Mouse (Mus musculus): ENCODE data around the gene Dlk2.

The Dlk2 gene

GRCm38 (mm10) chr17:46322046-46322823, 25.0 kb downstream of the Dlk2 start:
- no peak for DNase-seq

GRCm38 (mm10) chr17:46327413-46327905, 30.2 kb downstream of the Dlk2 start:
- no peak for DNase-seq

- DNase-seq, result peak; percentile 99
Measured at GRCm38 (mm10) chr17:46327906-46328534, 30.8 kb downstream of the Dlk2 start, which contains the start of gene Abcc10. Abcc10 (minus strand) TSS chr17:46328352.

- DNase-seq, result no peak
Measured at GRCm38 (mm10) chr17:46328723-46329122, 31.5 kb downstream of the Dlk2 start.

- no peak for DNase-seq
Measured at GRCm38 (mm10) chr17:46336475-46336874, 39.3 kb downstream of the Dlk2 start.

GRCm38 (mm10) chr17:46341208-46341607, 44.0 kb downstream of the Dlk2 start:
- no peak for DNase-seq

- no peak for DNase-seq
Measured at GRCm38 (mm10) chr17:46351026-46351700, 53.9 kb downstream of the Dlk2 start.
